Mouse (Mus musculus): ENCODE results near the gene Gria1. TPM values are rescaled to one million over a fixed set of nuclear protein-coding genes. Genes with fewer than 3 reads are reported as not detected.

The Gria1 gene
- polyA plus RNA-seq, 1 experiment: not detected

GRCm38 (mm10) chr11:57007790-57008189, 3.4 kb upstream of the Gria1 start:
- Histone ChIP-seq H3K4me3 (replicated peaks; ENCODE audit: control insufficient read depth, low read depth, low read length) (no peak overlapping the region), H3K27ac (ENCODE audit: control insufficient read depth, insufficient read depth, low read depth, low read length, poor library complexity) (no peak overlapping the region), H3K4me1 (ENCODE audit: control insufficient read depth, insufficient read depth, low read length) (no peaks in the 10 kb centered on the region)
- WGBS: 74% methylated on average over 4 of the region's 4 CpGs
- no peak for TF ChIP-seq POLR2A (IDR thresholded peaks at IDR 0.05; ENCODE audit: borderline replicate concordance, control insufficient read depth, low read depth, low read length)
- no peak for TF ChIP-seq CTCF (IDR thresholded peaks at IDR 0.05; ENCODE audit: control insufficient read depth, insufficient read depth, low read length)

GRCm38 (mm10) chr11:57010611-57011010, 576 bp upstream of the Gria1 start:
- WGBS: 75% methylated on average over 6 of the region's 6 CpGs
- H3K4me1 ChIP-seq (ENCODE audit: control insufficient read depth, insufficient read depth, low read length): no peaks in the 10 kb centered on the region
- H3K4me3 ChIP-seq (replicated peaks; ENCODE audit: control insufficient read depth, low read depth, low read length): no peak overlapping the region
- TF ChIP-seq CTCF (IDR thresholded peaks at IDR 0.05; ENCODE audit: control insufficient read depth, insufficient read depth, low read length) (no peak), POLR2A (IDR thresholded peaks at IDR 0.05; ENCODE audit: borderline replicate concordance, control insufficient read depth, low read depth, low read length) (no peak)
- H3K27ac ChIP-seq (ENCODE audit: control insufficient read depth, insufficient read depth, low read depth, low read length, poor library complexity): no peak overlapping the region

GRCm38 (mm10) chr11:57011691-57012039, 478 bp downstream of the Gria1 start:
- no peak overlapping the region for H3K4me3 ChIP-seq (replicated peaks; ENCODE audit: control insufficient read depth, low read depth, low read length)
- TF ChIP-seq CTCF (IDR thresholded peaks at IDR 0.05; ENCODE audit: control insufficient read depth, insufficient read depth, low read length): no peak
- WGBS: 10% methylated on average over 11 of the region's 11 CpGs
- no peak overlapping the region for H3K27ac ChIP-seq (ENCODE audit: control insufficient read depth, insufficient read depth, low read depth, low read length, poor library complexity)
- no peaks in the 10 kb centered on the region for H3K4me1 ChIP-seq (ENCODE audit: control insufficient read depth, insufficient read depth, low read length)

GRCm38 (mm10) chr11:57012287-57012921, 1.2 kb downstream of the Gria1 start:
- TF ChIP-seq CTCF (IDR thresholded peaks at IDR 0.05; ENCODE audit: control insufficient read depth, insufficient read depth, low read length) (no peak), POLR2A (IDR thresholded peaks at IDR 0.05; ENCODE audit: borderline replicate concordance, control insufficient read depth, low read depth, low read length) (no peak)
- Histone ChIP-seq H3K4me3 (replicated peaks; ENCODE audit: control insufficient read depth, low read depth, low read length) (no peak overlapping the region), H3K27ac (ENCODE audit: control insufficient read depth, insufficient read depth, low read depth, low read length, poor library complexity) (no peak overlapping the region), H3K4me1 (ENCODE audit: control insufficient read depth, insufficient read depth, low read length) (no peaks in the 10 kb centered on the region)
- WGBS: 52% methylated on average over 13 of the region's 13 CpGs

GRCm38 (mm10) chr11:57013464-57014190, 2.4 kb downstream of the Gria1 start:
- Histone ChIP-seq H3K27ac (ENCODE audit: control insufficient read depth, insufficient read depth, low read depth, low read length, poor library complexity) (no peak overlapping the region), H3K4me1 (ENCODE audit: control insufficient read depth, insufficient read depth, low read length) (no peaks in the 10 kb centered on the region), H3K4me3 (replicated peaks; ENCODE audit: control insufficient read depth, low read depth, low read length) (no peak overlapping the region)
- TF ChIP-seq CTCF (IDR thresholded peaks at IDR 0.05; ENCODE audit: control insufficient read depth, insufficient read depth, low read length) (no peak), POLR2A (IDR thresholded peaks at IDR 0.05; ENCODE audit: borderline replicate concordance, control insufficient read depth, low read depth, low read length) (no peak)
- 54% methylated on average over 9 of the region's 9 CpGs for WGBS

GRCm38 (mm10) chr11:57014396-57014795, 3.2 kb downstream of the Gria1 start:
- WGBS: 77% methylated on average over 6 of the region's 6 CpGs
- TF ChIP-seq POLR2A (IDR thresholded peaks at IDR 0.05; ENCODE audit: borderline replicate concordance, control insufficient read depth, low read depth, low read length): no peak
- TF ChIP-seq CTCF (IDR thresholded peaks at IDR 0.05; ENCODE audit: control insufficient read depth, insufficient read depth, low read length): no peak
- Histone ChIP-seq H3K4me1 (ENCODE audit: control insufficient read depth, insufficient read depth, low read length) (no peaks in the 10 kb centered on the region), H3K27ac (ENCODE audit: control insufficient read depth, insufficient read depth, low read depth, low read length, poor library complexity) (no peak overlapping the region), H3K4me3 (replicated peaks; ENCODE audit: control insufficient read depth, low read depth, low read length) (no peak overlapping the region)

GRCm38 (mm10) chr11:57018536-57018935, 7.3 kb downstream of the Gria1 start:
- TF ChIP-seq POLR2A (IDR thresholded peaks at IDR 0.05; ENCODE audit: borderline replicate concordance, control insufficient read depth, low read depth, low read length) (no peak), CTCF (IDR thresholded peaks at IDR 0.05; ENCODE audit: control insufficient read depth, insufficient read depth, low read length) (no peak)
- 61% methylated on average over 4 of the region's 4 CpGs for WGBS
- no peaks in the 10 kb centered on the region for H3K4me1 ChIP-seq (ENCODE audit: control insufficient read depth, insufficient read depth, low read length)

GRCm38 (mm10) chr11:57022400-57022799, 11.2 kb downstream of the Gria1 start:
- H3K4me1 ChIP-seq (ENCODE audit: control insufficient read depth, insufficient read depth, low read length): no peaks in the 10 kb centered on the region
- no peak overlapping the region for H3K4me3 ChIP-seq (replicated peaks; ENCODE audit: control insufficient read depth, low read depth, low read length)
- 65% methylated on average over 4 of the region's 4 CpGs for WGBS
- TF ChIP-seq POLR2A (IDR thresholded peaks at IDR 0.05; ENCODE audit: borderline replicate concordance, control insufficient read depth, low read depth, low read length) (no peak), CTCF (IDR thresholded peaks at IDR 0.05; ENCODE audit: control insufficient read depth, insufficient read depth, low read length) (no peak)
- H3K27ac ChIP-seq (ENCODE audit: control insufficient read depth, insufficient read depth, low read depth, low read length, poor library complexity): no peak overlapping the region

More at GRCm38 (mm10) chr11:57018536-57018935, 7.3 kb downstream of the Gria1 start:
- Histone ChIP-seq H3K27ac (ENCODE audit: control insufficient read depth, insufficient read depth, low read depth, low read length, poor library complexity) (no peak overlapping the region), H3K4me3 (replicated peaks; ENCODE audit: control insufficient read depth, low read depth, low read length) (no peak overlapping the region)

Measured in bone marrow, adult 2 months (tissue).